Mouse (Mus musculus) left cerebral cortex, postnatal 14 days (tissue): Measurements from ENCODE around the gene Cfap65. TPM values are rescaled to one million over a fixed set of nuclear protein-coding genes. Genes with fewer than 3 reads are reported as not detected.

Experiments
- DNase-seq, 2 experiments: peaks; one replicate each; pipeline ENCODE4 v3.0.0; 2021 to 2022; ENCODE audit warnings: low spot score in 2 of 2, mixed read lengths in 1 of 2
- intact Hi-C: fragments of 180-260 bp; cut with DNase I; formaldehyde crosslinking; loops from one replicate; pipeline ENCODE4 v1.15.1; 2025
- total RNA-seq, 2 experiments: library from RNA; stranded (reverse); gene quantifications; 2 replicates each; pipeline ENCODE4 v1.2.3; 2021

The Cfap65 gene
- total RNA-seq, 2 experiments from 2014 or later, result 1.9 TPM

DNA sequence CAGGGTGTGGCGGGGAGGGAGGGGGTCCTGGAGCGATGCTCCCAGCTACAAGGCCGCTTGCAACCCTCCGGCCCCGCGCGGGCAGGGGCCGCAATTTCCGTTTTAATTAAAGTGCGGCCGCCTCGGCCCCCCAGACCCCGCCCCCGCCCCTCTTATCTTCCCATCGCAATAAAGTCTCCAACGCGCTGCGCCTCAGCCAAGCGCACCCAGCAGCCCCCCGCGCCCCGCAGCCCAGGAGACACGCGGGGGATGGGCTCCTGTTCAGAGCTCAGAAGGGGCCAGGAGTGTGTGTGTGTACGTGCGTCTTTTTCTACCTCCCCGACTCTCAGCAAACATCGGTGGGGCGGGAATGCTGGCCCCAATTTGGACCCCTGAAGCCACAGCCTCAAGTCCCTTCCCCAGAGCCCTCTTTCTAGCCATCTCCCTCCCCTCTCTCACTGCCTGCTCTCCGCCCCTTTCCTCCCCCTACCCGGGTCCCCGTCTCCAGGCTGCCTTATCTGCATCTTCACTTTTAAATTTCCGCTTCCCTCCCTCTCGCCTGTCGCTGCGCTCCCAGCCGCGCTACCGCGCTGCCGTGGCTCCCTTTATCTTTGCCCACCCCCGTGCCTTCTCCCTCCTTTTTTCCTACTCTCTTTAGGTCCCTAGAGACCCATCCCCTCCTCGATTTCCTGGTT is 49.9 kb downstream of the Cfap65 start, which contains the start of gene Fev:
Fev (minus strand) TSS at position 51 of the 674 bp plus-strand sequence.
- no peak for DNase-seq
- intact Hi-C loops, result loop anchor here (10.0 kb wide), 1 partner anchor 241 kb away; no protein-coding TSS in a partner anchor

DNA sequence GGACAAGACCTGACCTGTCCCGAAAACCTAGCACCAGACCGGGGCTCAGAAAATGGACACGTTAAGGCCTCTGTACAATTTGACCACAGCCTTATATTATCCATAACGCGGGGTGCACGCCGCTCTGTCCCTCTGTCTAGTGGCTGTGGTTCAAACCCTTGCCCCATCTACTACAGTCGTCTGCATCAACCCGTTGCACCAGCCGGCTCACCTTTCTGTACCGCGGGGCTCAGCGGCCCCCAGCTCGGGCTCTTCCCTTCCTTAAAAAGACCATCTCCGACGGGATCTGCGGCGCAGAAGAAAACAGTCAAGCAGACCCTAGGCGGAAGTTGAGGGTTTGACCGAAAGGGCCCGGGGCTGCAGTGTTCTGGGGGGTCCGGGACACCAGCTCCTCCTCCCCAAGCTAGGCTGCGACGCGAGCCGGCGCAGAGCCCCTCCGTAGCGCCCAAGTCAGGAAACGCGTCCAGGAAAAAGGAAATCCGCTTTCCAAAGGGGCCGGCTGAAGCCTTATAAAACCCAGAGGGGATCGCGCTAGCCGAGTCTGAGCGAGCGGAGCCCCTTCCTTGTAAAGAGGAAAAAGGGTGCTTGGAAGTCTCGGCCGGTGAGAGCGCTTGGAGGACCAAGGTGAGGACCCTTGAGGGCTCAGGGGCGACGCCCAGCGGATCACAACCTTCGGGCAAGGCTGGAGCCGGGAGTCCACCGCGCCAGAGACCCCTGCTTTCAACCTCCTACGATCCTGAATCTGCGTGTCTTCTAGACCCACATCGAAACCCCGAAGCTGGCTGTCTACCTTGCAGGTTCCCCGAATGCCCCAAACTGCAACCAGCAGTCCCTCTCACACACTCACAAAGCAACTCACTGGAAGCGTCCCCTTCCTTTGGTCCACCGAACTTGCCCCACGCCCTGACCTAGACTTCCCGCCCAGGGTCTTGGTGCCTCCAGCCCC is 50.9 kb downstream of the Cfap65 start:
- no peak for DNase-seq
- intact Hi-C loops, result loop anchor here (10.0 kb wide), 1 partner anchor 240 kb away; no protein-coding TSS in a partner anchor

DNA sequence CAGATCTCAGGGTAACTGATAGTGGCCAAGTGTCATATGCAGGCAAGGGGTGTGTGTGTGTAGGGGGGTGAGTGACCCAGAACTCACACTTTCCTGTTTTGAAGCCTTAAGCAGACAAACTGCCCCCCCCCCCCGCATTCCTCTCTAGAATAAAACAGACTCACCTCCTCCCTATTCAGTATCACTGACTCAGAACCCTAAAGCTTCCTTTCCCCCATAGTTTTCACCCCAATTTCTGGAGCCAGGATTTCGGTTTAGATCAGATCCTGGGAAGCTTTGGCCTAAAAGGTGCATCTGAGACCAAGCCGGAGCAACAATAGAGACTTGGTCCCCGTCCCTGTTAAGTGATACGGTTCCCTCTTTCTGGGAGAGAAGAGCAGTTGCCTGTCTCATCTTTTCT is 52.0 kb downstream of the Cfap65 start:
- intact Hi-C loops, result loop anchor here (10.0 kb wide), 1 partner anchor 239 kb away; no protein-coding TSS in a partner anchor
- no peak for DNase-seq

DNA sequence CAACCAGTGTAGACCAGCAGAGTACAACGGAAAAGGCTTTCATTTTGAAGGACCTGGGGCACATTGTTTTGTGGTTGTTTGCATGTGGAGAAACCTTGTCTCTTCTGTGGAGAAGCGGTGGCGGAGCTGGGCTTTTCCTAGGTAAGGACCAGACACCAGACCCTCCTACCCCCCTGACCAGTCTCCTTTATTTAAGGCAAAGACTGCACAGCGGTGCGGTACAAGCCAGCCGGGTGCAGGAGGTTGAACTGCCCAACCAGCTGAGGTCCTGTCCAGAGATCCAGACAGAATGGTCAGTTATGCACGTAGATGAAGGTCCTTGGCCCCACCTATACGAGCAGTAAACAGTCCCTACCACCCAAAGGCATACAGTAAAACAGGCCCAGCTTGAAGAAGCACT is 52.6 kb downstream of the Cfap65 start:
- intact Hi-C loops, result loop anchor here (10.0 kb wide), 1 partner anchor 238 kb away; no protein-coding TSS in a partner anchor
- no peak for DNase-seq

DNA sequence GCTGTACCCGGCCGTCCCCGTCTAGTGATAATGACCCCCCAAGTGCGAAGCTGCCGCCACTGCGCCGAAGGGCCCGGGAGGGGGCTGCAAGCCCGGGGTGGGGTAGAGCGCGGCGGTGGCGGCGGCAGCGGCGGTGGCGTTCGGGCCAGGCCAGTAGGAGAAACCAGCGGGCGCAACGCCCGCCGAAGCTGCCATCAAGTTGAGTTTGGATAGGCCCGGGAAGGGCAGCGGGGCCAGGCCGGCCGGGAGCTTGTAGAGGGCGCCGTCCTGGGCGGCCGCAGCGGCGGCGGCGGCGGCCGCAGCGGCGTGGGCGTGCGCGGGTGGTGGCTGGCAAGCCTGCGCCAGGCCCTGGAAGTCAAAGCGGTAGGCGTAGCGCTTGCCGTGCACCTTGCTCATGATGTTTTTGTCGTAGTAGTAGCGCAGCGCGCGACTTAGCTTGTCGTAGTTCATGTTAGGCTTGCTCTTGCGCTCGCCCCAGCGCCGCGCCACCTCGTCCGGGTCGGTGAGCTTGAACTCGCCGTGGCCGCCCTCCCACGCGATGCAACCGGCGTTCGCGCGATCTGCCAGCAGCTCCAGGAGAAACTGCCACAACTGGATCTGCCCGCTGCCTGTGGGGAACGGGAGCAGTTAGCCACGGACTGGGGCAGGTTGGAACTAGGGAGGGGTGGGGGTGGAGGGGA is 53.2 kb downstream of the Cfap65 start:
- DNase-seq, result peak in 1 of 2 experiments; percentile 31
- intact Hi-C loops, result loop anchor here (10.0 kb wide), 1 partner anchor 237 kb away; no protein-coding TSS in a partner anchor

DNA sequence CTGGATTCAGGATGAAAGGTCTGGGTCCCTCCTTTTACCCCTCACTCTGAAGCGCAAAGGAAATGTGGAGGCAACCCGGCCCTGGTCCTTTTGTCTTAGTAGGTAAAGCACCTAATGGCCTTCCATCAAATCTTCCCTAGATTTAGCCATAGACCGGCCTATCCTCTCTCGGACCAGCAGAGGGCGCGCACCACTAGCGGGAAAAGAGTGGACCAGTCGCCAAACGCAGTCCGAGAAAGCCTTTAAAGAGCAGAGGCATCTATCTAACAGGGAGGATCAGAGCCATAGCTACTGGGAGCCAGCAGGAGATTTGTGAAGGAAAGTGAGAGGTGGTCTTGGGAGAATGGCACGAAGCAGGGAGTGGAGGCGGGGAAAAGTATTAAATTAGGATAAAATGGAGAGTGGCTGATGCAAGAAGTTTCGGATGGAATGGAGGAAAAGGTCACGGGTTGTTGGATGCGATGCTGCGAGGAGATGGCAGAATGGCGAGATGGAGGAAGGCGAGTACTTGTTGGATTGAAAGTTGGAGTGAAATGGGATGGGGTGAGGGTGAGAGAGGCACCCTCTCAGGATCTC is 54.5 kb downstream of the Cfap65 start:
- intact Hi-C loops, result loop anchor here (2.0 to 10.0 kb wide), 2 partner anchors 136 to 236 kb away; no protein-coding TSS in a partner anchor
- peak; percentile 46 to 78 for DNase-seq

DNA sequence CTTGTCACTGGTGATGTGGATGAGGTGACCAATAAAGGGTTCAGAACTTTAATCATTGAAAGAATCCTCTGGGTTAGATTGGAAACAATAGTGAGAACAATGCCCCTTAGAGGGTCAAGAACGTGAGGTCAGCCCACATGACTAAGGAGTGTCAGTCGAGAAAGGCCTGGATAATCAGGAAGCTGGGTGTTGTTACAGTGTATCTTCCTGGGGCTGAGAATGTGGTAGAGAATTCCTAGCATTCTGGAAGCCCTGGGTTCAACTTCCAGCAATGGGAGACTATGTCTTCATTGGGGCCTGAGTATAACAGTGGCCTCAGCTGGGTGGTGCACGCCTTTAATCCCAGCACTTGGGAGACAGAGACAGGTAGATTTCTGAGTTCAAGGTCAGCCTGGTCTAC is 58.2 kb downstream of the Cfap65 start:
- intact Hi-C loops, result no loop called here
- no peak for DNase-seq

DNA sequence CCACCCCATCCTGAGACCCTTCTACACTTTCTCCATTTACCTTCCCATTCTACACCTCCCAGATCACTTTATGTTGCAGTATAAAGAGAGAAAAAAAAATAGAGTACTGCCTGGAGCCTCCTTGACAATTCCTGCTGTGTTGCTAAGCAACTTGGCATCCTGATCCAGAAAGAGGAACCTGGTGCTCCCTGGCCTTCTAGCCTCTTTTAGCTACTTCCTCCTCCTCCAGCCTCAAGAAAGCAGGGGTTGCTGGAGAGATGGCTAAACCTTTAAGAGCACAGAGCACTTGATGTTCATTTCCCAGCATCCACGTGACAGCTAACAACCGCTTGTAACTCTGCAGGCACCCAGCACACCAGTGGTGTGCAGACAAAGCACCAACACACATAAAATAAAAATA is 63.2 kb downstream of the Cfap65 start:
- intact Hi-C loops, result no loop called here
- DNase-seq, result no peak

DNA sequence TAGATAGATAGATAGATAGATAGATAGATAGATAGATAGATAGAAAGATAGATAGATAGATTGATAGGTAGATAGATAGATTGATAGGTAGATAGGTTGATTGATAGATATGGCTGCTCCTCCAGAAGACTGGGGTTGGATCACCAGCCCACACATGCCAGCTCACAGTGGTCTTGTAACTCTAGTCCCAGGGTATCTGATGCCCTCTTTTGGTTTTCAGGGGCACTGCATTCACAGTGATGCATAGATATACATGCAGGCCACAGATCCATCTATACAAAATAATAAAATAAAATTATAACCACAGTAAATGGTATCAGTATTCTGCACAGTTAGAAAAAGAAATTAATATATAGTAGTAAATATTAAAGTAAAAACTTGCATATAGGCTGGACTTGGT is 73.6 kb downstream of the Cfap65 start:
- intact Hi-C loops, result no loop called here
- DNase-seq, result no peak

DNA sequence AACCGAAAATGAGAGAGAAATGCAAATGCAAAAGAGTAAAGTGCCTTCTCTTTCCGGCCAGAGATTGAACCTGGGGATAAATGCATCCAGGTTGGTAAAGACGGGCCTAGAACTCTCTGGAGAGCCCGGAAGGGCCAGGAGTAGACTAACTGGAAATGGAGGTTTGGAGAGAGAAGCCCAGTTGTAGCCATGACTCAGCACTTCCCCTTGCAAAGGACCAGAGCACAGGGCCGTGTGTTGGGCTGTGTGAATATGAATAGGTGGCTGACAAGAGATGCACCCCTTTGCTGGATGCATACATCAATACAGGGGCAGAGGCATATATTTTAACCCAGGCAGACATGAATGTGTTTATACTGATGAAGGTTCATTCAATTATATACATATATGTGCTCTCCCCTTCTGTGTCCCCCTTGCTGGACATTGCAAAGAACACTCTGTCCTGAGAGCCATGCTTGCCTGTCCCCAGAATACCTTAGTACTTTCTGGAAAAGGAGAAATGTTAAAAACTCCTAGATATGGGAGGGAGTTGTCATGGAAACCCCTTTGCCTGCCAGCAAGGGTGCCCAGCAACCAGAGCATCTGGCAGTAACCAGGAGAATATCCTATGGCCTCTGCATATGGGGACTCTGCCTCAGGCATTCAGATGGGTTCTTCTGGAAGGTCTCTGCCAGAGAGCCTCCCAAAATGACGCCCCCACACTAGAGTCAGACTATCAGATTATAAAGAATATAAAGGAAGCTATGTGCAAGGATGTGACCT is 76.0 kb downstream of the Cfap65 start:
- intact Hi-C loops, result loop anchor here (5.0 kb wide), 1 partner anchor 42 kb away; no protein-coding TSS in a partner anchor
- DNase-seq, result peak; percentile 55 to 85

DNA sequence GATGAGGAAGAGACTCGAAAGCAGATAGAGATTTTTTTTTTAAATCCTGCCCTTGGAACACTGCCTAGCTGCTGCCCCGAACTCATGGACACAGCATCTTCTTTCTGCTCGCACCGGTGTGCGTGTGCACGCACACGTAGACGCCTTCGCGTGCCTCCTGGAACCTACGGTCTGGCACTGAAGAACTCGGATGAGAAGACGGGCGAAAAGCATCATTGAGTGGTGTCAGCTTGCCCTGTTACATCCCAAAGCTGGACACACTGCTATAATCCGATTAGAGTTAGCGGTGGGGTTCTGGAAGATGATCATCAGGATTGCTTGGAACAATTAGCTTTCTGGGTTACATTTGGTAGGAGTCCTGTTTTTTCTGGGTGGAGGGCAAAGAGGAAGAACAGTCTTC is 76.6 kb downstream of the Cfap65 start:
- intact Hi-C loops, result loop anchor here (5.0 kb wide), 1 partner anchor 42 kb away; no protein-coding TSS in a partner anchor
- DNase-seq, result no peak

DNA sequence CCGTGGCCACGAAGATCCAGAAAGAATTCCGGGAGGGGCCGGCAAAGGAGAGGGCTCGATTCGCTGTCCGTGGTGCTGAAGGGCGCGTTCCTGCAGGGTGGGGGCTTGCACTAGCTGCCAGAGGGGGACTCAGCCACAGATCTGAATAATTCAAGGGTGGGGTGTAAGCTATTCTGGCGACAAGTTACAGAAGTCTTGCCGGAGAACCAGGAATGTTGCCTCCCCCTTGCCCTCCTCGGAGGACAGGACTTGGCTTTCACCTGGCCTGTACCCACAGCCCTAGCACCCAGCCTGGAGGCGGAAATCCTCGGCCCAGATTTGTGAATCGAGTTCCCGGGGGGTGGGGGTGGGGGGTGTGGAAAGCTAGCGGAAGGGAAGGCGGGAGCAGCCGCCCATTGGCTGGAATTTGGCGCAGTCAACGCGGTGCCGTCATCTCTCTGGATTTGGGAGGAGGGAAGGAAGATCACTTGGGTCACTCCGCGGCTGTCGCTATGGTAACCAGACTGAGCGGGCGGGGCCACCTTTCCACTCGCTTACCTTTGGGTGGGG is 77.2 kb downstream of the Cfap65 start:
- intact Hi-C loops, result loop anchor here (5.0 kb wide), 1 partner anchor 41 kb away; no protein-coding TSS in a partner anchor
- DNase-seq, result peak; percentile 91 to 93

DNA sequence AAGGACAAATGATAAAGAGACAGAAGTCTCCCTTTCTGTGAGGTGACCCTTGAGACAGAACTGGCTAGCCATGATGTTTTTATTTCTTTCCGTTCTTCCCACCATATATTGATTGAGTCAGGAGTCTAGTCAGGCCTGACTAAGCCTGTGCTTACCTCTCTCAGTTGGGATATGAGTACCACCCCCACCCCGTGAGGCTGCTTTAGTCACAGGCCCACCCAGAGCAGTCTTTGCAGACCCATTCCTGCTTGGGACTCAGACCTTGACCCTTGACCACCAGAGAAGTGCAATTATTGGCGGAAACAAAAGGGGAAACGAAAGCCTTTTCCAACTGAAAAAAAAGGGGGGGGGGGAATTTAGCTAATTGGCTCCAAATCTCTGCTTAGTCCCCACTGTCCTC is 77.7 kb downstream of the Cfap65 start:
- no peak for DNase-seq
- intact Hi-C loops, result loop anchor here (5.0 kb wide), 1 partner anchor 40 kb away; no protein-coding TSS in a partner anchor

DNA sequence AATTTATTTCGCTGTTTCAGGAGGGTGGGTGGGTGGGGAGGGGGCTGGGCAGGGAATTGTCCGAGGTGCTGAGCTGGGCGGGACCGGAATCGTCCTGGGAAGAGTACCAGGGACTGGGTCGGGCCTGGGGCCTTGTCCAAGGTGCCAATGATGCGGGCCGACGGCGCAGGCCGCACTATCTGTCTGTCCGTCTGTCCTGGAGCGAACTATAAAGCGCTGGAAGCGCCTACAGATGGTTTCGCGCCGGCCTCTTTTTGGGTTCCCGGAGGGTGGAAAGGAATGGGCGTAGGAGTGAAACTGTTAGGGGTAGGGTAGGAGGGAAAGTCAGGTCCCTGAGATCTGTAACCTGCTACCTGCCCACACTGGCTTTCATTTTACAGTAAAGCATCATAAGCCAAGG is 78.2 kb downstream of the Cfap65 start:
- intact Hi-C loops, result loop anchor here (5.0 kb wide), 1 partner anchor 40 kb away; no protein-coding TSS in a partner anchor
- DNase-seq, result no peak

DNA sequence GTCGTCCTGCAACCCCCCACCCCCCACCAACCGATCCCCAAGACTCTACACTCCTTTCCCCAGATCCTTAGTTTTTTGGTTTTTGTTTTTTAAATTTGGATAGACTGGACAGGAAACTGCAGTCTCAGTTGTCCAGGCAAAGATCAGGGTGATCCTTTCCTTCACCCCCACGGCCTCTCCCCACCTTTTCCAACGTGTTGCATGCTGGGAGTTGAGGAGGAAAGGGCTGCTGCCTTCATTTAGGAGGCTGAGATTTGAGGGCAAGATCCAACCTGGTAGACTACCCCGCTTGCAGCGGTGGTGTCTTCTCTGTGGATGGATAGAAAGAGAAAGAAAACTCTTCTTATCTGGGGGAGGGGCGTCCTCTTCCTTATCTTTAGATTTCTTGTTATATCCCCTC is 78.6 kb downstream of the Cfap65 start:
- intact Hi-C loops, result loop anchor here (5.0 kb wide), 1 partner anchor 39 kb away; no protein-coding TSS in a partner anchor
- no peak for DNase-seq

DNA sequence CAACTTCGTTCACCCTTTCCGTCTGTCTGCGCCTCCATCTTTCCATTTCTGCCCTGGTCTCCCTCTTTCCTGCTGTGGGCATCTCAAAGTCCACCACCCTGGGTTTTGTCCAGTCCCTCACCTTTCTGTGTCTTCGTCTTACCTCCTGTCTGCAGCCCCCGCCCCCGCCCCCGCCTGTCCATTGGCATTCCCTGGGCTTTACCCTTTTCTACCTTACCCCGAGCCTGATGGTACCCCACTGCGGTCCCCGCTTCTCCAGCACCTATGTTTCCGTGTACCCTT is 79.0 kb downstream of the Cfap65 start:
- intact Hi-C loops, result loop anchor here (5.0 kb wide), 1 partner anchor 39 kb away; no protein-coding TSS in a partner anchor
- DNase-seq, result no peak

DNA sequence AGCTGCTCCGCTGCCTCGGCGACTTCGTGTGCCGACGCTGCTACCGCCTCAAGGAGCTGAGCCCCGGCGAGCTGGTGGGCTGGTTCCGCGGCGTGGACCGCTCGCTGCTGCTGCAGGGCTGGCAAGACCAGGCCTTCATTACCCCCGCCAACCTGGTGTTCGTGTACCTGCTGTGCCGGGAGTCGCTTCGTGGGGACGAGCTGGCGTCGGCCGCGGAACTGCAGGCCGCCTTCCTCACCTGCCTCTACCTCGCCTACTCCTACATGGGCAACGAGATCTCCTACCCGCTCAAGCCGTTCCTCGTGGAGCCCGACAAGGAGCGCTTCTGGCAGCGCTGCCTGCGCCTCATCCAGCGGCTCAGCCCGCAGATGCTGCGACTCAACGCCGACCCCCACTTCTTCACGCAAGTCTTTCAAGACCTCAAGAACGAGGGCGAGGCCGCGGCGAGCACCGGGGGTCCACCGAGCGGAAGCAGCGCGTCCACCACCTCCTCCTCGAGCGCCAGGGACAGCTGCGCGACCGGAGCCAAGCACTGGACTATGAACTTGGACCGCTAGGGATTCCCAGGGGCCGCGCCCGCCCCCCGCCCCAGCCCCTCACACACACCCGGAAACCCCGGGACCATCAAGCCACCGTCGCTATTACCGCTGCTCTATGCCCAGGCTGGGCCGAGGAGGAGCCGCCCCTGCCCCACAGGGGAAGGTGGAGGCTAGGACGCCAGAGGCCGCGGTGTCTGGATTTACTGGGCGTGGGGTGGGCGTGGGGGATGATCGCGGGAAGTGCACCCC is 79.6 kb downstream of the Cfap65 start:
- intact Hi-C loops, result loop anchor here (5.0 kb wide), 1 partner anchor 39 kb away; no protein-coding TSS in a partner anchor
- DNase-seq, result no peak
